Mouse (Mus musculus) forebrain, embryonic 15.5 days (tissue): ENCODE results near the gene Prrt1. TPM values are rescaled to one million over a fixed set of nuclear protein-coding genes. Genes with fewer than 3 reads are reported as not detected.

Experiments used
- ATAC-seq: fragments of 200-750 bp; cut with Nextera tagmentation; replicated peaks from 2 replicates; pipeline ENCODE4 v1.8.0; 2017; ENCODE audit warnings: mild to moderate bottlenecking, moderate TSS enrichment, moderate library complexity
- H3K27ac ChIP-seq: fragments of 300-500 bp; sonication (generic); replicated peaks from 2 replicates; pipeline ENCODE4 v1.5.1; 2015; ENCODE audit warnings: mild to moderate bottlenecking, inconsistent platforms
- H3K27me3 ChIP-seq: fragments of 300-500 bp; sonication (generic); 2 replicates; pipeline ENCODE4 v1.6.1; 2015; ENCODE audit warnings: inconsistent platforms
- H3K36me3 ChIP-seq: fragments of 300-500 bp; sonication (generic); 2 replicates; pipeline ENCODE4 v1.6.1; 2015; ENCODE audit warnings: mild to moderate bottlenecking, inconsistent platforms
- H3K4me1 ChIP-seq: fragments of 300-500 bp; sonication (generic); 2 replicates; pipeline ENCODE4 v1.6.1; 2015; ENCODE audit warnings: inconsistent platforms
- H3K4me2 ChIP-seq: fragments of 300-500 bp; sonication (generic); replicated peaks from 2 replicates; pipeline ENCODE4 v1.6.1; 2015; ENCODE audit warnings: mild to moderate bottlenecking, inconsistent platforms
- H3K4me3 ChIP-seq: fragments of 300-500 bp; sonication (generic); 2 replicates; pipeline ENCODE4 v1.5.1; 2015; ENCODE audit warnings: mild to moderate bottlenecking, inconsistent platforms
- H3K9ac ChIP-seq: fragments of 300-500 bp; sonication (generic); replicated peaks from 2 replicates; pipeline ENCODE4 v1.6.1; 2015; ENCODE audit warnings: mild to moderate bottlenecking, inconsistent platforms
- H3K9me3 ChIP-seq: fragments of 300-500 bp; sonication (generic); 2 replicates; pipeline ENCODE4 v1.6.1; 2016; ENCODE audit warnings: inconsistent platforms
- WGBS: fragments of 180-500 bp; shearing (Covaris S2); methylation state at CpG from one replicate; pipeline ENCODE4 v1.1.7; 2015; ENCODE audit warnings: mixed read lengths; 5-methylcytosine and 5-hydroxymethylcytosine counted together
- polyA plus RNA-seq: library from polyadenylated mRNA; unstranded; fragments of >200 nt; fragmentation: Nextera tagmentation; extraction: Ambion mirVana; gene quantifications from 2 replicates; pipeline ENCODE4 v1.2.1, GENCODE M21; 2015

Prrt1 gene
- polyA plus RNA-seq, 1 experiment from 2014 or later, result 6.8 TPM

DNA sequence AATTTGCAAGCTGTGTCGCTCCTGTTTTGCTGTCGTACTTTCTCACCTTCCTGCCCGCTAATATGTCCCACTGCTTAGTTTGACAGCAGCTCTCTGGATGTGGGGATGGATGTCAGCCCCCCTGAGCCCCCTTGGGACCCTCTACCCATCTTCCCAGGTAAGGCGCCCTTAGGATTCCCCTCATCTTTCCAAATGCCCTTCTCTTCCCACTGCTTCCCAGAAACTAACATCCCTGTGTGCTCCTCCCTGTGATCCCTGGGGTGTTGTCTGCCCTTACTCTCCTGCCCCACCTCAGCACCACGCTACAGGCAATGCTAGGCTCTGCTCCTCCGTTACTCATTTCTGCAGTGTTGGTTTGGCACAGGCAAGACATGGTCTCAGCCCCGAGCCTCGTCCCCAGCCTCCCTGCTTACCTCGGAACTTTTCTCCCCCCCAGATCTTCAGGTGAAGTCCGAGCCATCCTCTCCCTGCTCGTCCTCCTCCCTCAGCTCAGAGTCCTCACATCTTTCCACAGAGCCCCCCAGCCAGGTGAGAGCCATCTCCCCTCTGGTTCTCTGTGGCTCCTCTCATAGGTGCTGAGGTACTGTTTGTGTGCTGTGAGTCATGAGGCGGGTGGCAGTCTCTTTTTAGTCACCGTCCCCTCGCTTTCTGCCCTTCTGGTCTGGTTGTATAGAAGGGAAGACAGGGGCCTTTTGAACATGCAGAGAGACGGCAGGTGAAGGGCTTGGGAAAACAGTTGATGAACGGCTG lies 19.0 kb downstream of the Prrt1 start:
- no peak for ATAC-seq
- Histone ChIP-seq H3K36me3 (peaks cover 45% of the 10 kb centered on the region), H3K27me3 (no peaks in the 10 kb centered on the region), H3K4me3 (peak overlapping the region; percentile 97), H3K9ac (no peak overlapping the region; the same call in 1 of the 2 replicates), H3K9me3 (no peaks in the 10 kb centered on the region), H3K27ac (no peak overlapping the region), H3K4me2 (peak overlapping the region; percentile 92), H3K4me1 (peaks cover 37% of the 10 kb centered on the region)
- WGBS, result 85% methylated on average over 16 of the region's 16 CpGs

DNA sequence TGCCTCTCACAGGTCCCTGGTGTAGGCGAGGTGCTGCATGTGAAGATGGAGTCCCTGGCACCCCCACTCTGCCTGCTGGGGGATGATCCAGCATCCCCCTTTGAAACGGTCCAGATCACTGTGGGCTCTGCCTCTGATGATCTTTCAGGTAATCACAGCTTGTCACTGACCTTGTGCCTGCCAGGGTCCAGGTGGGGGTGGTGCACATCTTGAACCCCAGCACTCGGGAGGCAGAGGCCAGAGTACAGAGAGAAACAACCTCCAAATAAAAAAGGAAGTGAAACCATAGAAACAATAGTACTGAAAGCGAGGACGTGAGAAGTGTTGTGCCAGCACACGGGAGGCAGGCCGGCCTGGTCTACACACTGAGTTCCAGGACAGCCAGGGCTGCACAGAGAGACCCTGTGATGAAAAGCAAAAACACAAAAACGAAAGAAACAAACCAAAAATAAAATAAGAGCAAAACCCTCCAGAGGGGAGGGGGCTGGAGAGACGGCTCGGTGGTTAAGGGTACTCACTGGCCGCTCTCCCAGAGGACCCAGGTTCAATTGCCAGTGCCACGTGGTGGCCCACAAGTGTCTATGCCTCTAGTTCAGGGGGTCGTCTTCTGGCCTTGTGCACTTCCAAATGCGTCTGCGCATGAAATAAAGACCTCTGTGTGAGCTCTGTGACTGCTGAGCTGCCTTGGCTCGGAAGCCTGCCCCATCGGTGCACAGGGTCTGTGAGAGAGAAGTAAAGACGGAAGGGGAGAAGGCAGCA lies 20.0 kb downstream of the Prrt1 start:
- H3K9me3 ChIP-seq, result no peaks in the 10 kb centered on the region
- no peak overlapping the region for H3K4me2 ChIP-seq
- no peak for ATAC-seq
- H3K9ac ChIP-seq, result no peak overlapping the region
- H3K4me1 ChIP-seq, result peaks cover 33% of the 10 kb centered on the region
- WGBS, result 91% methylated on average over 18 of the region's 18 CpGs
- no peak overlapping the region for H3K27ac ChIP-seq
- no peak overlapping the region for H3K4me3 ChIP-seq
- H3K27me3 ChIP-seq, result no peaks in the 10 kb centered on the region
- H3K36me3 ChIP-seq, result peaks cover 54% of the 10 kb centered on the region

DNA sequence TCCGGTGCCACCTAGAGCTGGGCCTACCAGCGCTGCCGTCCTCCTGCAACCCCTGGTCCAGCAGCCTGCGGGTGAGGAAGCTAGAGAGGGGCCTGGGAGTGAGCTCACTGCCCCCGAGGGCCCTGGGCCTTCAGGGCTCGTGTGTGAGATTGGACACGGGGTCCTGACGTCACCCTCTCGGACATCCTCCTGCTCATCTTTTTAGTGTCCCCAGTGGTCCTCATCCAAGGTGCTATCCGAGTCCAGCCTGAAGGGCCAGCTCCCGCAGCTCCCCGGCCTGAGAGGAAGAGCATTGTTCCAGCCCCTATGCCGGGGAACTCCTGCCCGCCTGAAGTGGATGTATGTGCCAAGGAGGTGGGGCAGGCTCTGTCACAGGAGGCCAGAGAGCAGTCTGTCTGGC lies 21.4 kb downstream of the Prrt1 start:
- Histone ChIP-seq H3K27me3 (no peaks in the 10 kb centered on the region), H3K4me3 (no peak overlapping the region), H3K4me2 (no peak overlapping the region), H3K4me1 (peaks cover 23% of the 10 kb centered on the region), H3K27ac (no peak overlapping the region), H3K36me3 (peaks cover 57% of the 10 kb centered on the region), H3K9me3 (no peaks in the 10 kb centered on the region), H3K9ac (no peak overlapping the region)
- WGBS, result 88% methylated on average over 14 of the region's 14 CpGs
- ATAC-seq, result no peak

DNA sequence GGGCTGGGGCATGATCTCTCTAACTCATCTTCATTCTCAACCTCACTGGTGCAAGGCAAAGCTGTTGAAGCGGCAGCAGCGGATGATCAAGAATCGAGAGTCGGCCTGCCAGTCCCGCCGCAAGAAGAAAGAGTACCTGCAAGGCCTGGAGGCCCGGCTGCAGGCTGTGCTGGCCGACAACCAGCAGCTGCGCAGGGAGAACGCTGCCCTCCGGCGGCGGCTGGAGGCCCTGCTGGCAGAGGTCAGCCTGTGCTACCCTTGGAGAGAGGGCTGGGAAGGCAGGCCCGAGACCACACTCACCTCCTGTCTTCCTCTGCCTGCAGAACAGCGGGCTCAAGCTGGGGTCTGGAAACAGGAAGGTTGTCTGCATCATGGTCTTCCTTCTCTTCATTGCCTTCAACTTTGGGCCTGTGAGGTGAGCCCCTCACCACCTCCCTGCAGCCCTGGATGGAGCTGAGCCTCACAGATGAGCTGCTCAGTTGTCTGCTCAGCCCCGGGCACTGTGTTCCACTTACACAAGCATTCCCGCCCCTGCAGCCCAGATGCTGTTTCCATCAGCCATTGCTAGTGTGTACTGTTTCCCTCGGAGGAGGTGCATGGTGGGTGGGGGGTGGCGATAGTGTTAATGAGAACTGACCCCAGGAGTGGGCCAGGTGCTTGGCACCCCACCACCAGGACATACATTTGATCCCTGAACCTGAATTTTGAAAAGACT lies 22.3 kb downstream of the Prrt1 start:
- Histone ChIP-seq H3K9ac (no peak overlapping the region), H3K4me2 (no peak overlapping the region), H3K4me3 (no peak overlapping the region), H3K27ac (no peak overlapping the region), H3K4me1 (peaks cover 14% of the 10 kb centered on the region), H3K9me3 (no peaks in the 10 kb centered on the region), H3K36me3 (peaks cover 57% of the 10 kb centered on the region), H3K27me3 (no peaks in the 10 kb centered on the region)
- WGBS, result 39% methylated on average over 19 of the region's 19 CpGs
- ATAC-seq, result no peak

DNA sequence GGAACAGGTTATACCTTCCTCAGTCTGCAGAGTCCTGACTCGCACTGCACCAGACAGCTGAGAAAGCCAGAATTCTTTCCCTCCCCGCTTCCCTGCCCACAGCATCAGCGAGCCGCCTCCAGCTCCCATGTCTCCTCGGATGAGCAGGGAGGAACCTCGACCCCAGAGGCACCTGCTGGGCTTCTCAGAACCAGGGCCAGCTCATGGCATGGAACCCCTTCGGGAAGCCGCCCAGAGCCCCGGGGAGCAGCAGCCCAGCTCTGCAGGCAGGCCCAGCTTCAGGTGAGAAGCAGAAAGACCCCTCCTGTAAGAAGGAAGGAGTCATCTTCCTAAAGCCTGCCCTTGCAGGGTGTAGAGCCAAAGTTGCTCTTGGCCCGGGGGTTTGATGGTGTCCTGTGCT lies 23.2 kb downstream of the Prrt1 start:
- WGBS, result 93% methylated on average over 10 of the region's 10 CpGs
- ATAC-seq, result no peak
- H3K27me3 ChIP-seq, result no peaks in the 10 kb centered on the region
- H3K4me1 ChIP-seq, result peaks cover 12% of the 10 kb centered on the region
- no peak overlapping the region for H3K4me3 ChIP-seq
- no peak overlapping the region for H3K9ac ChIP-seq
- no peaks in the 10 kb centered on the region for H3K9me3 ChIP-seq
- H3K4me2 ChIP-seq, result no peak overlapping the region
- H3K27ac ChIP-seq, result no peak overlapping the region
- peaks cover 57% of the 10 kb centered on the region for H3K36me3 ChIP-seq

DNA sequence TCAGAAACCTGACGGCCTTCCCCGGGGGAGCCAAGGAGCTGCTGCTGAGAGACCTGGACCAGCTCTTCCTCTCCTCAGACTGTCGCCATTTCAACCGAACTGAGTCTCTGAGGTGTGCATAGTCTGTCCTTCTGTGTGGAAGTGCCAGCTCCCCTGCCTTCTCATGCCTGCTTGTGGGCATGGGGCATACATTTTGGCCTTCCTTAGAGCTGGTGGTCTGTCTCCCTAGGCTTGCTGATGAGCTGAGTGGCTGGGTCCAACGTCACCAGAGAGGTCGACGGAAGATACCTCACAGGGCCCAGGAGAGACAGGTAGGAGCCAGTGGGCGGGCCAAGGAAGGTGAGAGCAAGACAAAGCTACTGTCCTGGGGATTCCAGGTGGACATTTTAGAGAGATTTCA lies 23.7 kb downstream of the Prrt1 start:
- H3K4me2 ChIP-seq, result no peak overlapping the region
- 91% methylated on average over 8 of the region's 8 CpGs for WGBS
- H3K36me3 ChIP-seq, result peaks cover 57% of the 10 kb centered on the region
- no peak overlapping the region for H3K4me3 ChIP-seq
- peaks cover 7% of the 10 kb centered on the region for H3K4me1 ChIP-seq
- ATAC-seq, result no peak
- no peak overlapping the region for H3K9ac ChIP-seq
- H3K9me3 ChIP-seq, result no peaks in the 10 kb centered on the region
- H3K27ac ChIP-seq, result no peak overlapping the region
- no peaks in the 10 kb centered on the region for H3K27me3 ChIP-seq

DNA sequence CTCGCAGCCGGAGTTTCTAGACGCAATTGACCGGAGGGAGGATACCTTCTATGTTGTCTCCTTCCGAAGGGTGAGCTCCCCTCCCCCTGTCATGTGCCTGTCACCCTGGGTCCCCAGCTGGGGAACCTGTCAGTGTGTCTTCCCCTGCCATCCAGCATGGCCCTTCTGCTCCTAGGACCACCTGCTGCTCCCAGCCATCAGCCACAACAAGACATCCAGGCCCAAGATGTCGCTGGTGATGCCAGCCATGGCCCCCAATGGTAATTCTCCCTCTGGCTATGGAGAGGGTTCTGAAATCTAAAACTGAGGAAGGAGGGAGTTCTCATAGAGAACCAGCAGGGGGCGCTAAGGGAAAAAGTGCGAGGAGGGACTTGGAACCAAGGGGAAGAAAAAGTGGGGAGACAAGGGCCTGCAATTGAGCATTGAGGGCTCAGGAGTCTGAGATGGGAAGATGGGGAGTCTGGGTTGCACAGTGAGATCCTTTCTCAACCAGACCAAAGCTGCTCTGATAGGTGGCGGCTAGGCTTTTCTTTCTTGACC lies 24.5 kb downstream of the Prrt1 start:
- H3K4me1 ChIP-seq, result no peaks in the 10 kb centered on the region
- no peak overlapping the region for H3K4me3 ChIP-seq
- no peak overlapping the region for H3K27ac ChIP-seq
- peaks cover 56% of the 10 kb centered on the region for H3K36me3 ChIP-seq
- WGBS, result 62% methylated on average over 9 of the region's 9 CpGs
- H3K9me3 ChIP-seq, result no peaks in the 10 kb centered on the region
- ATAC-seq, result no peak
- H3K4me2 ChIP-seq, result no peak overlapping the region
- H3K9ac ChIP-seq, result no peak overlapping the region
- no peaks in the 10 kb centered on the region for H3K27me3 ChIP-seq

DNA sequence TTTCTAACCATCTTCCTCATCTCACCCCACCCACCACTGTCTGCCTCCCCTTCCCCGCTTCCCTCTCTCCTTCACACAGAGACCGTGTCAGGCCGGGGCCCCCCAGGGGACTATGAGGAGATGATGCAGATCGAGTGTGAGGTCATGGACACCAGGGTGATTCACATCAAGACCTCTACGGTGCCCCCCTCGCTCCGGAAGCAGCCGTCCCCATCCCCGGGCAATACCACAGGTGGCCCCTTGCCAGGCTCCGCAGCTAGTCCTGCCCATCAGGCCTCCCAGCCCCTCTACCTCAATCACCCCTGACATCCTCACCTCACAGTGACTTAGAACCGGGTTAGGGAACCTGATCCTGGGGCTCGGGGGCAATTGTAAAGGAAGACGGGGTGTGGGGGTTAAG lies 25.1 kb downstream of the Prrt1 start:
- Histone ChIP-seq H3K27ac (no peak overlapping the region), H3K4me1 (no peaks in the 10 kb centered on the region), H3K9ac (no peak overlapping the region), H3K27me3 (no peaks in the 10 kb centered on the region; the same call in 1 of the 2 replicates), H3K4me3 (no peak overlapping the region), H3K4me2 (no peak overlapping the region), H3K9me3 (no peaks in the 10 kb centered on the region), H3K36me3 (peaks cover 50% of the 10 kb centered on the region)
- no peak for ATAC-seq
- 92% methylated on average over 13 of the region's 13 CpGs for WGBS

DNA sequence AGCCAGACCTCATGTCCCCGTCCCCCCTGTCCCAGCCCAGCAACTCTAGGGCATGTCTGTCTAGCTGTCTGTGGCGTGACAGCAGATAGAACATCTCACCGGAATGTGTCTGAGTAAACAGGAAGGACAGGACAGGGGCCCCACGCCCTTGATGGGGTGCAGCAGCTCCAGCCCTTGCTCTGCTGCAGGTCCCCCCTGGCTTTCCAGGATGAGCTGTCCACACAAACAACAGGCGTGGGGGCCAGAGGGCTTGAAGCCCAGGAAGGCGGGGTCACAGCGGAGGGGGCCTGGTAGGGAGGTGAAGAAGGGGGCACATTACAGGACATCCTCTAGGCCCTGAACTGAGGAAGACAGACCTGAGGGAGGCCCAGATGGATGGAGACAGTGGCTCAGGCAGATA lies 25.8 kb downstream of the Prrt1 start:
- no peak overlapping the region for H3K27ac ChIP-seq
- WGBS, result 87% methylated on average over 7 of the region's 7 CpGs
- H3K27me3 ChIP-seq, result peaks cover 5% of the 10 kb centered on the region
- H3K4me1 ChIP-seq, result no peaks in the 10 kb centered on the region
- no peak overlapping the region for H3K9ac ChIP-seq
- H3K4me3 ChIP-seq, result no peak overlapping the region
- H3K9me3 ChIP-seq, result no peaks in the 10 kb centered on the region
- H3K36me3 ChIP-seq, result peaks cover 43% of the 10 kb centered on the region
- no peak overlapping the region for H3K4me2 ChIP-seq
- ATAC-seq, result 0 out of 2 replicates have a peak, but pooled peaks have one; percentile 20

DNA sequence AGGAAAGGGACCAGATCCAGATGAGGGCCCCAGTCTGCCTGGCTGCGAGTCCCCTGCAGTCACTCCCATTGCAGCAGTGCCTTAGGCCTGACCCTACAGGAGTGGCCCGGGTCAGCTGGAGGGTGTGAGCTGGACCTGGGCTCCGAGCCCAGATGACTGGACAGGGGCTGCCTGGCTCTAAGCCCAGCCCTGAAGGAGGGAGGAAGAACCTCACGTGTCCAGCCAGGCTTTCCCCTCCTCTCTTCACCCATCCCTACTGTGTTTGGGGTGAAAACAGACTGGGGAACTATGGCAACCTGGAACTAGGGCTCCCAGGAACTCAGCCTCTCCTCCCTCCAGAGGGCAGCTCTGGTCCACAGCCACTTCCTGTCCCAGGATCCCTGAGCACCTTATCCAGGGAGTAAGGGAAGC lies 26.3 kb downstream of the Prrt1 start:
- Histone ChIP-seq H3K27ac (no peak overlapping the region), H3K36me3 (peaks cover 38% of the 10 kb centered on the region), H3K27me3 (peaks cover 10% of the 10 kb centered on the region), H3K9me3 (no peaks in the 10 kb centered on the region), H3K4me1 (no peaks in the 10 kb centered on the region), H3K9ac (no peak overlapping the region), H3K4me3 (no peak overlapping the region), H3K4me2 (no peak overlapping the region)
- ATAC-seq, result peak; percentile 13; the same call in 1 of the 2 replicates
- WGBS, result 67% methylated on average over 4 of the region's 4 CpGs

DNA sequence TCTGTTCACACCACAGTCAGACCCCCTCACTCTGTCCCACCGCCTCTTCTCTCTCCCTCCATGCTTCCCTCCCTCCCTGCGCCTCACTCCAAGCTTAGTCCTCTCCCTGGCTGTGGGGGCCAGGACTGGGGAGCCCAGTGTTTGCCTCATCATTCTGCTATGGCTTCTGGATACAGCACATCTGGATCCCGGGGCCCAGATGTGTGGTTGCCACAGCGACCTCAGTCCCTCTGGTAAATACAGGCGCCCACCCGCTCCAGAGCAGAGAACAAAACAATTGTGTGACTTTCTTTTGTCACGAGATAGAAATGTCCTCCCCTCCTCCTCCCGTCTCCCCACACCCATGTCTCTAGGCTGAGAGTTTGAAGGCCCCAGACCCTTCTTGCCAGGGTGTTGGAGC lies 27.3 kb downstream of the Prrt1 start:
- 0 out of 2 replicates have a peak, but pooled peaks cover 6% of the 10 kb centered on the region for H3K4me1 ChIP-seq
- WGBS, result 47% methylated on average over 8 of the region's 8 CpGs
- H3K4me3 ChIP-seq, result no peak overlapping the region
- H3K9ac ChIP-seq, result no peak overlapping the region
- H3K27ac ChIP-seq, result no peak overlapping the region
- H3K36me3 ChIP-seq, result peaks cover 28% of the 10 kb centered on the region
- no peaks in the 10 kb centered on the region for H3K9me3 ChIP-seq
- H3K27me3 ChIP-seq, result peaks cover 19% of the 10 kb centered on the region
- no peak for ATAC-seq
- no peak overlapping the region for H3K4me2 ChIP-seq

DNA sequence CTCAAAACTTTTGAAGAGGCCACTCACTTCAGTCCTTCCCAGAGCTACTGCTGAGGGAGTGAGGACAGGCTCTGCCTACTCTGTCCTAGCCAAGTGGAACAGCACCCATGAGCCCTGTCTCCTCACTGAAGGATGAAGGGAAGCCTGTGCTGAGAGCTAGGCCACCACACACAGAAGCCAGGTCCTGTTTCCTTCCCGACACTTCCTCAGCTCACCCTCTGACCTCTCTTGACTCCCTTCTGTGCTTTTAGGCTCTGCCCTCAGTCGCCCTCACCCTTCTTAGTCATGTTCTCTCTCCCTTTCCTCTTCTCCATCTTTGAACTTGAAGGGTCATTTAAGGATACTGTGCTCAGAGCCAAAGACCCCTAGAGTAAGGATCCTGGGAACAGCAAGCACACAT lies 27.9 kb downstream of the Prrt1 start:
- Histone ChIP-seq H3K9me3 (no peaks in the 10 kb centered on the region), H3K27me3 (peaks cover 19% of the 10 kb centered on the region), H3K27ac (no peak overlapping the region), H3K36me3 (peaks cover 22% of the 10 kb centered on the region), H3K4me2 (no peak overlapping the region), H3K4me3 (no peak overlapping the region), H3K4me1 (0 out of 2 replicates have a peak, but pooled peaks cover 6% of the 10 kb centered on the region), H3K9ac (no peak overlapping the region)
- ATAC-seq, result no peak
- WGBS, result 52% methylated on average over 2 of the region's 2 CpGs
